Mouse (Mus musculus) stomach, embryonic 16.5 days (tissue): ENCODE results near the gene Olfr555. TPM values are rescaled to one million over a fixed set of nuclear protein-coding genes. Genes with fewer than 3 reads are reported as not detected.
"Not testable (repeated sequence)": the region's sequence is repeated elsewhere in the genome, so short reads cannot be mapped to it uniquely, and the experiment has no call there.

Experiments
- ATAC-seq: fragments of 200-750 bp; cut with Nextera tagmentation; 2 replicates; pipeline ENCODE4 v1.8.0; 2017; ENCODE audit warnings: moderate number of reproducible peaks, moderate TSS enrichment; ENCODE audit not compliant: insufficient read depth, low FRiP score
- H3K27ac ChIP-seq: fragments of 300-500 bp; sonication (generic); 2 replicates; pipeline ENCODE4 v1.5.1; 2014; ENCODE audit warnings: low read length
- H3K27me3 ChIP-seq: fragments of 300-500 bp; sonication (generic); 2 replicates; pipeline ENCODE4 v1.6.1; 2014; ENCODE audit warnings: low read length, control low read depth, mixed read lengths; ENCODE audit not compliant: control insufficient read depth, insufficient read depth
- H3K36me3 ChIP-seq: fragments of 300-500 bp; sonication (generic); 2 replicates; pipeline ENCODE4 v1.6.1; 2014; ENCODE audit warnings: low read length; ENCODE audit not compliant: control insufficient read depth, insufficient read depth
- H3K4me1 ChIP-seq: fragments of 300-500 bp; sonication (generic); 2 replicates; pipeline ENCODE4 v1.6.1; 2014; ENCODE audit warnings: low read length, control low read depth, mixed read lengths; ENCODE audit not compliant: control insufficient read depth, insufficient read depth
- H3K4me2 ChIP-seq: fragments of 300-500 bp; sonication (generic); 2 replicates; pipeline ENCODE4 v1.6.1; 2014; ENCODE audit warnings: low read depth, low read length, mixed read lengths
- H3K4me3 ChIP-seq: fragments of 300-500 bp; sonication (generic); replicated peaks from 2 replicates; pipeline ENCODE4 v1.5.1; 2014; ENCODE audit warnings: mild to moderate bottlenecking, low read length
- H3K9ac ChIP-seq: fragments of 300-500 bp; sonication (generic); 2 replicates; pipeline ENCODE4 v1.6.1; 2014; ENCODE audit warnings: low read length
- H3K9me3 ChIP-seq: fragments of 300-500 bp; sonication (generic); replicated peaks from 2 replicates; pipeline ENCODE4 v1.6.1; 2016; ENCODE audit warnings: low read length, control low read depth; ENCODE audit not compliant: control insufficient read depth
- WGBS: fragments of 180-500 bp; shearing (Covaris S2); extraction: QIAGEN DNeasy Blood & Tissue Kit; methylation state at CpG from one replicate; pipeline ENCODE4 v1.1.7; 2014; 5-methylcytosine and 5-hydroxymethylcytosine counted together
- polyA plus RNA-seq: library from polyadenylated mRNA; unstranded; fragments of >200 nt; fragmentation: Nextera tagmentation; extraction: Ambion mirVana; gene quantifications from 2 replicates; pipeline ENCODE4 v1.2.1, GENCODE M21; 2015

Olfr555 gene
- not detected in 2 replicates for polyA plus RNA-seq

DNA sequence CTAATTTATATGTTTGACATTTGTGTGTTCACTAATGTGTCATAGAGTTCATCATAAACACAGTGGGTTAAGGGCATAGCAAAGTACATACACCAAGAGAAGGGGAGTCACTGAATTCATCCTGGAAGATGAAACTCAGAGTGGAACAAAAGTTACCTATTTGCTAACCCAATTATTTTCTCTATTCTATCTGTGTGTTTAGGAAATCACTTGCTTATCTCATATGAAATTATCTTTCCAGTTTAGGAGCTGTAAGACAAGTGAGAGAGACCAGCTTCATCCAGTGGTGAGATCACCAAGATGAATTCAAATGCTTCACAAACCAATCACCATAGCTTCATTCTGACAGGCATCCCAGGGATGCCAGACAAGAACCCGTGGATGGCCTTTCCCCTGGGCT is at the start of gene Olfr555:
Gene Olfr555 (plus strand): TSS at position 301 of the 400 bp plus-strand sequence.
- no peak within 1 kb of the TSS for H3K4me3 ChIP-seq
- H3K9ac ChIP-seq: no peak within 1 kb of the TSS
- ATAC-seq: no peak
- H3K27ac ChIP-seq: no peak within 1 kb of the TSS
- H3K36me3 ChIP-seq: no peaks in the 10 kb centered on the region
- no peaks in the 10 kb centered on the region for H3K4me1 ChIP-seq
- WGBS: 71% methylated on average over 1 of the region's 1 CpGs
- no peaks in the 10 kb centered on the region for H3K9me3 ChIP-seq
- H3K27me3 ChIP-seq: no peaks in the 10 kb centered on the region
- H3K4me2 ChIP-seq: no peak within 1 kb of the TSS

DNA sequence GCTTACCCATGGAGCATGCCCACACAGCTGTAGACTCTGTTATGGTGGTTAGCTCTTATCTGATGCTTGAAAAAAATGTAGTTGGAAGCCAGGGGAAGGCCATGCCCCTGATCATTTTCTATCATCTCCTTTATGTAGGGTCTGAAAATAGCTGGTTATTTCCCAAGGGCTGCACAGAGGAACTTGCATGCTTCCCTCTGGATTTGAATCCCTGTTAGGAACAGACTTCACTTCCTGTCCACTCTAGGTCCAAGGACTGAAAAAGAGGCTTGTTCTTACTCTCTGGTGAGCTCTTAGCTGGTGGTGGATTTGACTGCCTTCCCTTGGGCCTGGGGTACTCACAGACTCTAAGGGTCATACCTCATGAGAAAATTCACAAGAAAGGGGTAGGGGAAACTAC is 40.5 kb upstream of the Olfr555 start, which contains the start of gene Olfr553:
Gene Olfr553 (minus strand): TSS at position 101 of the 400 bp plus-strand sequence.
- Histone ChIP-seq H3K4me3 (no peak within 1 kb of the TSS), H3K27ac (no peak within 1 kb of the TSS), H3K4me1 (no peaks in the 10 kb centered on the region), H3K36me3 (no peaks in the 10 kb centered on the region), H3K9ac (no peak within 1 kb of the TSS), H3K4me2 (no peak within 1 kb of the TSS), H3K27me3 (no peaks in the 10 kb centered on the region), H3K9me3 (no peaks in the 10 kb centered on the region)
- no peak for ATAC-seq

DNA sequence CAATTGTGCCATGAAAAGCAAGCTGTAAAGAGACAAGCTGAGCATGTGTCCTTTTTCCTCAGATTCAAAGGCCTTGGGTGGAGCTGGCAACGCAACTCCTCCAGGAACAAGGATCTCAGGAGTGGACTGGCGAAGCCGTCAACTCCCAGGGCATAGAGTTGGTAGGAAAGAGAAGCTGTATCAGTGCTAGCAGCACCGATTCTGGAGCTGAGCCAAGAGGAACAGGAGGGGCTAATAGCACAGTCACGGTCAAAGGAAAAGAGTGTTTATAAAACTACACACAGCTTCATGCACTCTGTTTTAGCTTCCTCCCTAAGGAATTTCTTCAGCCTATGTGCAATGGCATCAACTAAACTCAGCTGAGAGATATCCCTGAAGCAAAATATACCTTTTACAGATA is 39.0 kb upstream of the Olfr555 start:
- Histone ChIP-seq H3K27me3 (no peaks in the 10 kb centered on the region), H3K36me3 (no peaks in the 10 kb centered on the region), H3K27ac (no peak overlapping the region), H3K4me3 (no peak overlapping the region), H3K4me1 (no peaks in the 10 kb centered on the region), H3K4me2 (no peak overlapping the region), H3K9ac (no peak overlapping the region), H3K9me3 (no peaks in the 10 kb centered on the region)
- WGBS: 37% methylated on average over 5 of the region's 5 CpGs
- ATAC-seq: no peak; the same call in 1 of the 2 replicates

DNA sequence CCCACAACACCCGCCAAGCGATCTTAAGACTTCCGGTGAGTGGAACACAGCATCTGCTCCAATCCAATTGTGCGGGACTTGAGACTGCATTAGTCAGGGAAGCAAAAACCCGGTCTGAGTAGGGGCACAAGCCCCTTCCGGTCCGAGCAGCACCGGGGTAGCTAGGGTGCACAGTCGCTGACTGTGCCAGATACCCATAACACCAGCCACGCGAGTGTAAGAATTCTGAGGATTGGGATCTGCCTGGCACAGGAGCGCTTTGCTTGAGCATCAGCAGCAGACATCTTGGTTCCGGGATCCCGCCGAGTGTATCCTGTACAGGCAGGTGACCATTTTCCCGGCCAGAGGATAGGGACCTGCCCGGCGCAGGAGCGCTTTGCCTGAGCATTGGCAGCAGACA is 38.3 kb upstream of the Olfr555 start:
- H3K4me2 ChIP-seq, H3K27ac ChIP-seq, H3K4me3 ChIP-seq, ATAC-seq, H3K36me3 ChIP-seq, H3K27me3 ChIP-seq, H3K4me1 ChIP-seq, H3K9ac ChIP-seq, H3K9me3 ChIP-seq: not testable (repeated sequence)
- WGBS: 85% methylated on average over 17 of the region's 19 CpGs

DNA sequence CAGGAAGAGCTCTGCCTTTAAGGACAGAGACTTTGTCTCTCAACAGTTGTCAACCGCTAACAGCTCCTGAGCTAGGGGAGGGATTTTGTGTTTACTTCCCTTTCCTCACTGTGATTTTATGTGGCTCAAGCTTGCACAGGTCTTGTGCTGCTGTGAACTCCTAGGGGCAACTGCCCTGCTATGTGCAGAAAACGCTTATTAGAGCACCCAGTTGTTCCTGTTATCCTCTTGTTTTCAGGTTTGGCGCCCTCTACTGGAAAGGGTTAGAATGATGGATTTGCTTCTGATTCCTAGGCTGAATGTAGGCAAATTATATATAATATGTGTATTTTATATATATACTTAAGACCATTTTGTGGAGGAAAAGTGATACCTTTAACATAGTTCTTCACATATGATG is 22.0 kb upstream of the Olfr555 start:
- H3K4me3 ChIP-seq: no peak overlapping the region
- H3K27me3 ChIP-seq: no peaks in the 10 kb centered on the region
- H3K27ac ChIP-seq: no peak overlapping the region
- ATAC-seq: no peak
- no peak overlapping the region for H3K4me2 ChIP-seq
- 28% methylated on average over 3 of the region's 3 CpGs for WGBS
- no peaks in the 10 kb centered on the region for H3K4me1 ChIP-seq
- no peaks in the 10 kb centered on the region for H3K9me3 ChIP-seq
- H3K36me3 ChIP-seq: no peaks in the 10 kb centered on the region
- no peak overlapping the region for H3K9ac ChIP-seq

DNA sequence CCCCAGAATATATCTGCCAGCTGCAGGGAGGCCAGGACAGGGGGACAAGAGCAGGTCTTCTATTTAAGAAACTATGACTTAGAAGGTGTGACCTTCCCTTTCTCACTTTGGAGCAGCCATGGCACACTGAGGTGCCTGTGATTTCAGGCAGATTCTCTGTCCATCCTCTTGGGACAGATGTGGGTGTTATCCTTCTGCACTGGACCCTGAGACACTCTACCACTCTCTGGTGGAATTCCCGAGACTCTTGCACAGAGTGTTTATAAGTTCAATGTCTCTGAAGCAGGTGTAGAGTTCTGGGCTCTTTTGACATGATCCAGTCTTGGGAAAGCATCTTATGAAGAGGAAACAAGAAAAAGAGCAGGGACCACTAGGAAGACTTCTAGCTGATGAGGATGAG is 20.5 kb upstream of the Olfr555 start, which contains the start of gene Olfr554:
Gene Olfr554 (plus strand): TSS at position 301 of the 400 bp plus-strand sequence.
- H3K27me3 ChIP-seq: no peaks in the 10 kb centered on the region
- no peaks in the 10 kb centered on the region for H3K36me3 ChIP-seq
- H3K9ac ChIP-seq: no peak within 1 kb of the TSS
- H3K4me2 ChIP-seq: no peak within 1 kb of the TSS
- no peaks in the 10 kb centered on the region for H3K4me1 ChIP-seq
- WGBS: 56% methylated on average over 1 of the region's 1 CpGs
- no peaks in the 10 kb centered on the region for H3K9me3 ChIP-seq
- H3K4me3 ChIP-seq: no peak within 1 kb of the TSS
- H3K27ac ChIP-seq: no peak within 1 kb of the TSS
- no peak for ATAC-seq

DNA sequence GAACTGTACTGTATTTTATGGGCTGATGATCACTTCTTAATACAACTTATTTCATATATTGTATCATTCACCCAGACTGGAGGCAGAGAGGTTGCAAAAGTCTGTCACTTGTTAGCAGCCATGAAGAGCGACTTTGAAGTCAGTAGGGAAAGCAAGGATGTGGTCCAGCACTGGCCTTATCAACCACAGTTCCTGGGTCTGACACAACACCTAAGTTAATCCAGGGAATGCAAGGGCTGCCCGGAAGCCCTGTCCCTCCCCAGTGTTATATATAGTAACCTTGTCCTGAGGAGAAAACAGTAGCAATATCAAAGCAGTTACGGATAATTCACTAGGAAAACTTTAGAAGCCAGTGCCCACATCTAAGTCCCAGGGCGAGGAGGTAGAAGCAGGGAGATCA is 13.7 kb upstream of the Olfr555 start:
- ATAC-seq, H3K9me3 ChIP-seq, H3K27me3 ChIP-seq, H3K4me1 ChIP-seq, H3K36me3 ChIP-seq, H3K9ac ChIP-seq, H3K4me2 ChIP-seq, H3K27ac ChIP-seq, H3K4me3 ChIP-seq: not testable (repeated sequence)
- WGBS: 91% methylated on average over 3 of the region's 4 CpGs

DNA sequence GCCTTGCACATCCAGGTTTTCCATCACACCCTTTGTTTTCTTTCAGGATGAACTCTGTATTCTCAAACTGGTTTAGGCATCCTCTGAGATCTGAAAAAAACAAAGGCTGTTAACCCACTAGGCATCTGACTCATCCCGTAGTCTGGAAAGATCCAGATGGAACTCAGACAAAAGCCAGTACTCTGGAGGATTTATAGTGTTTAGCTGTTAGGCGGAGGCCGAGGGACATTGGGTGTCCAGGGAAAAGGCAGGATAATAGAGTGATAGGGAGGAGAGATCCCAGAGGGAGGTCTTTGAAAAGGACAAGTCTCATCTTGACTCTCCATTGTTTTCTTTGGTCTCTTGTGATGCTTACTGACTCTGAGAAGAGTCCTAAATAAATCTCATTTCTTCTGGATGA is 6.0 kb downstream of the Olfr555 start, which contains the start of gene Olfr556:
Gene Olfr556 (plus strand): TSS at position 301 of the 400 bp plus-strand sequence.
- Histone ChIP-seq H3K4me2 (no peak within 1 kb of the TSS), H3K36me3 (no peaks in the 10 kb centered on the region), H3K27ac (no peak within 1 kb of the TSS), H3K9me3 (no peaks in the 10 kb centered on the region), H3K9ac (no peak within 1 kb of the TSS), H3K4me1 (no peaks in the 10 kb centered on the region), H3K4me3 (no peak within 1 kb of the TSS), H3K27me3 (no peaks in the 10 kb centered on the region)
- WGBS: 46% methylated on average over 3 of the region's 3 CpGs
- ATAC-seq: no peak

DNA sequence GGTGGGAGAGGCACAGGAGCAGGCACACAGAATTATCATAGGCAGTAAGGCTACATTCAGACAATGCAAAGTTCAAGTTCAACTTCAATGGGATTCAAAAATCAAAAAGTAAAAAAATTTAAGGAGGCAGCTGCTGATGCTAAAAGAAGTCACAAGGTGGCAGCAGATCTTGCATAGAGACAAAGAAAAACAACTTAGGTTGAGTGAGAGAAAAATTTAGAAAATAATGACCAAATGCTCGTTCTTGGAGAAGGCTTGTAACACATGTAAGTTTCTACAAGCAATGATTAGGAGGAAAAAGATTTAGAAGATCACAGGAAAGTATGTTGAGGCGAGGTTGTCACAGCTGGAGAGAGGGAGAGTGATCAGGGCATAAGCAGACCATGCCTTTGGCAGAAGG is 6.8 kb downstream of the Olfr555 start:
- no peak overlapping the region for H3K9ac ChIP-seq
- H3K9me3 ChIP-seq: no peaks in the 10 kb centered on the region
- H3K4me3 ChIP-seq: no peak overlapping the region
- H3K27me3 ChIP-seq: no peaks in the 10 kb centered on the region
- no peaks in the 10 kb centered on the region for H3K4me1 ChIP-seq
- no peak overlapping the region for H3K27ac ChIP-seq
- WGBS: 27% methylated on average over 2 of the region's 2 CpGs
- H3K36me3 ChIP-seq: no peaks in the 10 kb centered on the region
- no peak for ATAC-seq
- no peak overlapping the region for H3K4me2 ChIP-seq

DNA sequence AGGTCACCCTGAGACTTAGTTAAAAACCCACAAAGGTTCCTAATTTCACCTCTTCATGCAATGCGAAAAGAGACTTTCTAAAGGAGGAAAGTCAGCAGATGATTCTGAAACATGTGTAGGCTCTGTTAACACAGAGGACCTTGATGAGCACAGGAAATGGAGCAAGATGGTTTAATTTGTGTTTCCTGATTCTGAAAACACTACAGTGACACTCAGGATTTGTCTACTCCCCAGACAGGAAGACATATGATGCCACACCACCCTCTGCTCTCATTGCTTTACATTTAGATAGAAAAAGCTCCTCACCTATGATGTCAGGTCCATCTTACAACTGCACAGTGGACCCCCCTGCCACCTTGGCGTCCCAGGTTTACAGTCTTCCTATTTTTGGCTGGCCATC is 17.6 kb downstream of the Olfr555 start:
- Histone ChIP-seq H3K4me2 (no peak overlapping the region), H3K27me3 (no peaks in the 10 kb centered on the region), H3K9ac (no peak overlapping the region), H3K27ac (no peak overlapping the region), H3K4me3 (no peak overlapping the region), H3K9me3 (no peaks in the 10 kb centered on the region), H3K36me3 (no peaks in the 10 kb centered on the region), H3K4me1 (no peaks in the 10 kb centered on the region)
- ATAC-seq: no peak
- 79% methylated on average over 2 of the region's 2 CpGs for WGBS
